Mouse (Mus musculus) neural tube, embryonic 10.5 days (tissue): Measurements from ENCODE around the gene Fopnl.

Source experiments
- DNase-seq: peaks from one replicate; pipeline ENCODE4 v3.0.0-alpha.2; 2017; ENCODE audit warnings: low spot score; ENCODE audit errors: extremely low spot score

Fopnl gene

GRCm38 (mm10) chr16:14316884-14317876, at the start of gene Fopnl:
Gene Fopnl (minus strand): TSS chr16:14317405.
- DNase-seq: peak; percentile 92

GRCm38 (mm10) chr16:14366017-14366416, 48.8 kb upstream of the Fopnl start:
- no peak for DNase-seq

- no peak for DNase-seq
Observed at GRCm38 (mm10) chr16:14365457-14365856, 48.3 kb upstream of the Fopnl start.

GRCm38 (mm10) chr16:14364066-14364465, 46.9 kb upstream of the Fopnl start:
- DNase-seq: no peak

GRCm38 (mm10) chr16:14363496-14363895, 46.3 kb upstream of the Fopnl start:
- no peak for DNase-seq

- peak; percentile 31 for DNase-seq
Observed at GRCm38 (mm10) chr16:14362099-14362820, 45.1 kb upstream of the Fopnl start.

- peak; percentile 82 for DNase-seq
Observed at GRCm38 (mm10) chr16:14361362-14362098, 44.3 kb upstream of the Fopnl start, which contains the start of gene Abcc1. Gene Abcc1 (plus strand): TSS chr16:14361558.

GRCm38 (mm10) chr16:14360931-14361330, 43.7 kb upstream of the Fopnl start:
- DNase-seq: peak; percentile 16

- DNase-seq: no peak
Observed at GRCm38 (mm10) chr16:14358531-14358930, 41.3 kb upstream of the Fopnl start.

GRCm38 (mm10) chr16:14357859-14358258, 40.7 kb upstream of the Fopnl start:
- DNase-seq: no peak

- DNase-seq: no peak
Observed at GRCm38 (mm10) chr16:14352663-14353062, 35.5 kb upstream of the Fopnl start.

GRCm38 (mm10) chr16:14352234-14352633, 35.0 kb upstream of the Fopnl start:
- DNase-seq: no peak

GRCm38 (mm10) chr16:14351571-14351970, 34.4 kb upstream of the Fopnl start:
- DNase-seq: no peak

- no peak for DNase-seq
Observed at GRCm38 (mm10) chr16:14344967-14345366, 27.8 kb upstream of the Fopnl start.

GRCm38 (mm10) chr16:14328156-14328555, 11.0 kb upstream of the Fopnl start:
- DNase-seq: no peak

- DNase-seq: no peak
Observed at GRCm38 (mm10) chr16:14320494-14320893, 3.3 kb upstream of the Fopnl start.

GRCm38 (mm10) chr16:14319681-14320080, 2.5 kb upstream of the Fopnl start:
- no peak for DNase-seq

- no peak for DNase-seq
Observed at GRCm38 (mm10) chr16:14312914-14313313, 4.3 kb downstream of the Fopnl start.

GRCm38 (mm10) chr16:14311371-14311770, 5.8 kb downstream of the Fopnl start:
- DNase-seq: peak; percentile 22

- no peak for DNase-seq
Observed at GRCm38 (mm10) chr16:14309833-14310232, 7.4 kb downstream of the Fopnl start.
